Mouse (Mus musculus) kidney, embryonic 14.5 days (tissue): ENCODE data around the gene Ift52. TPM values are rescaled to one million over a fixed set of nuclear protein-coding genes. Genes with fewer than 3 reads are reported as not detected.

Experiments used
- ATAC-seq: fragments of 200-750 bp; cut with Nextera tagmentation; 2 replicates; pipeline ENCODE4 v1.8.0; 2017; ENCODE audit warnings: moderate number of reproducible peaks, mild to moderate bottlenecking, moderate TSS enrichment, moderate library complexity; ENCODE audit not compliant: low FRiP score, low TSS enrichment
- H3K27ac ChIP-seq: fragments of 300-500 bp; sonication (generic); 2 replicates; pipeline ENCODE4 v1.5.1; 2014; ENCODE audit warnings: low read depth, mild to moderate bottlenecking, low read length, moderate library complexity, mixed read lengths
- H3K27me3 ChIP-seq: fragments of 300-500 bp; sonication (generic); 2 replicates; pipeline ENCODE4 v1.6.1; 2014; ENCODE audit warnings: mild to moderate bottlenecking, low read length; ENCODE audit not compliant: control insufficient read depth, insufficient read depth
- H3K36me3 ChIP-seq: fragments of 300-500 bp; sonication (generic); 2 replicates; pipeline ENCODE4 v1.6.1; 2014; ENCODE audit warnings: low read length, mixed read lengths; ENCODE audit not compliant: control insufficient read depth, insufficient read depth
- H3K4me1 ChIP-seq: fragments of 300-500 bp; sonication (generic); 2 replicates; pipeline ENCODE4 v1.6.1; 2014; ENCODE audit warnings: low read length, mixed read lengths; ENCODE audit not compliant: control insufficient read depth, insufficient read depth
- H3K4me2 ChIP-seq: fragments of 300-500 bp; sonication (generic); replicated peaks from 2 replicates; pipeline ENCODE4 v1.6.1; 2014; ENCODE audit warnings: low read depth, mild to moderate bottlenecking, low read length
- H3K4me3 ChIP-seq: fragments of 300-500 bp; sonication (generic); 2 replicates; pipeline ENCODE4 v1.5.1; 2014; ENCODE audit warnings: mild to moderate bottlenecking, low read length
- H3K9ac ChIP-seq: fragments of 300-500 bp; sonication (generic); 2 replicates; pipeline ENCODE4 v1.6.1; 2014; ENCODE audit warnings: low read depth, mild to moderate bottlenecking, low read length, moderate library complexity
- H3K9me3 ChIP-seq: fragments of 300-500 bp; sonication (generic); 2 replicates; pipeline ENCODE4 v1.6.1; 2016; ENCODE audit warnings: low read length; ENCODE audit not compliant: control insufficient read depth
- WGBS: fragments of 180-500 bp; shearing (Covaris S2); extraction: QIAGEN DNeasy Blood & Tissue Kit; methylation state at CpG from one replicate; pipeline ENCODE4 v1.1.7; 2014; 5-methylcytosine and 5-hydroxymethylcytosine counted together
- polyA plus RNA-seq: library from polyadenylated mRNA; unstranded; fragments of >200 nt; fragmentation: Nextera tagmentation; extraction: Ambion mirVana; gene quantifications from 2 replicates; pipeline ENCODE4 v1.2.1, GENCODE M21; 2014

The Ift52 gene
- polyA plus RNA-seq, 1 experiment from 2014 or later, result 56.0 TPM

DNA sequence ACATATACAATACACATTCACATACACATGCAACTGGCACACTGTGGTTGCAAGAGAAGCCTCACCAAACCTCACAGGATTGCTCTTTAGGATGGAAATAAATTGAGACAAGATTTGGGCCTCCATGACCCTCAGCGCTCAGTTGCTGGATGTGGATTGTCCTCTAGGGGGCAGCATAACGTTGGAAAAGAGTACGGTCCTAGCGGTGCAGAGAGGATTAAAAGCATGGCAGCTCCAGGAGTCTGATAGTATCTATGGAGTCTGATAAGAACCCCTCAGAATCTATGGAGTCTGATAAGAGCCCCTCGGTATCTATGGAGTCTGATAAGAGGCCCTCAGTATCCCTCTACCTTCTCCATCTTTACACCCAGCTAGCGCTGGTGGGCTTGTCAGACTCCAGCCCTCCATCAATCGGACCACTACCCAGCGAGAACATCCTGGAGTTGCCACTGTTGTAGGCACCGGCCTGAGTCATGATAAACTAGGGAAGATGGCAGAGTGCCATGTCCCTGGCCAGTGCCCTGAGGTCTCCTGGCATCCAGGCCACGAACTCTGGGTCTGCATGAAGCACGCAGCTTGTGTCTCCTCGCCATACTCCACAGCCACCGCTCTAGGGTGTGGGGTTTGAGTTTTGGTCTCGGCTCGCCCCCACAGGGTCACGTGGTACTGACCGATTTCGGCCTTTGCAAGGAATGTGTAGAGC, 18.5 kb upstream of the Ift52 start:
- no peaks in the 10 kb centered on the region for H3K27me3 ChIP-seq
- ATAC-seq, result peak; percentile 76
- no peak overlapping the region for H3K9ac ChIP-seq
- no peaks in the 10 kb centered on the region for H3K9me3 ChIP-seq
- no peaks in the 10 kb centered on the region for H3K4me1 ChIP-seq
- no peak overlapping the region for H3K27ac ChIP-seq
- H3K4me2 ChIP-seq, result peak overlapping the region; percentile 32
- 35% methylated on average over 18 of the region's 18 CpGs for WGBS
- H3K4me3 ChIP-seq, result no peak overlapping the region
- no peaks in the 10 kb centered on the region for H3K36me3 ChIP-seq

DNA sequence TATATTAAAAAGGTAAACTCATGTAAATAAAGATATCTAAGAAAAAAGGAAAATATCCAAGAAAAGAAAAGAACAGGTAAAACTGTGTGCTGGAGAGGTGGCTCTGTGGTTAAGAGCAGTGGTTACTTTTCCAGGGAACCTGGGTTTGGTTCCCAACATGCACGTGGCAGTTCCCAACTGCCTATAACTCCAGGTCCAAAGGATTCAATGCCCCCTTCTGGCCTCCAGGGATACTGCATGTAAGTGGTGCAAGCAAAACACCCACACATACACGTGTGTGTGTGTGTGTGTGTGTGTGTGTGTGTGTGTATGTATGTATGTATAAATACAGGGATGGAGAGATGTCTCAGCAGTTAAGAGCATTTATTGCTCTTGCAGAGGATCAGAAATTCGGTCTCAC, 17.4 kb upstream of the Ift52 start:
- 38% methylated on average over 3 of the region's 3 CpGs for WGBS
- no peaks in the 10 kb centered on the region for H3K9me3 ChIP-seq
- H3K27me3 ChIP-seq, result no peaks in the 10 kb centered on the region
- no peak overlapping the region for H3K4me2 ChIP-seq
- ATAC-seq, result no peak; the same call in 1 of the 2 replicates
- H3K4me3 ChIP-seq, result no peak overlapping the region
- H3K27ac ChIP-seq, result no peak overlapping the region
- no peak overlapping the region for H3K9ac ChIP-seq
- H3K36me3 ChIP-seq, result no peaks in the 10 kb centered on the region
- H3K4me1 ChIP-seq, result no peaks in the 10 kb centered on the region

DNA sequence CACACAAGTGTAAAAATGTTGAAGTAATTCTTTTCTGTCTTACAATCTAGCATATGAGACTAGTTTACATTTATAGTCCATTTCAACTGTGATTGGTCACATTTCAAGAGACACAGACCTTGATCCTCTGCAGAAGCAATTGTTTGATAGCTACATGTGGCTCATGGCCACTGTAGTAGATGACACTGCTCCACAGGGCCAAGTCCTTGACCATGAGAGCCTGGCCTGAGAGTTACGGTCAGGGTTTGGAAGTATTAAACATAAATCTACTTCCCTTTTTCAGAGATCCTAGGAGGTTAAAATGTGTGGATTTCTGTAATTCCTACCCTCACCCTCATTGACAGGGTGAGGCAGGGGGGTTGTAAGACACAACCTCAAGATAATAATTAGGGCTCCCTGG, 16.1 kb upstream of the Ift52 start:
- H3K4me3 ChIP-seq, result no peak overlapping the region
- no peaks in the 10 kb centered on the region for H3K9me3 ChIP-seq
- H3K27ac ChIP-seq, result no peak overlapping the region
- no peaks in the 10 kb centered on the region for H3K4me1 ChIP-seq
- no peaks in the 10 kb centered on the region for H3K27me3 ChIP-seq
- no peak for ATAC-seq
- no peak overlapping the region for H3K4me2 ChIP-seq
- H3K36me3 ChIP-seq, result no peaks in the 10 kb centered on the region
- 79% methylated on average over 1 of the region's 1 CpGs for WGBS
- H3K9ac ChIP-seq, result no peak overlapping the region

DNA sequence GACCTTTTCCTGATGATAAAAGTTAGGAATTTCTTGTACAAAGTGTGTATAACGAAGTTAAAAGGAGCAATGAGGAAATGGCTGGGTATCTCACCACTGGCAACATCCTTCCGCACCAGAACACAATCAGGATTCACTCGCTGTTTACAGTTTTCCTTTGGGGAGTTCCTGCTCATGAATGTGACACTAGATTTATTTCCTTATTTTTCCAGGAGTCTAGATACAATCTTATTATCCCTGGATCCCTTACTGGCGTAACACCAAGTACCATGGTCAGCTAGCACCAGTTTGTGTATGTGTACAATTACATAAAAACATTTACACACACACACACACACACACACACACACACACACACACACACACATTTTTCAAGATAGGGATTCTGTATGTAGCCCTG, 9.9 kb upstream of the Ift52 start:
- Histone ChIP-seq H3K4me2 (no peak overlapping the region), H3K4me1 (no peaks in the 10 kb centered on the region), H3K9me3 (no peaks in the 10 kb centered on the region), H3K4me3 (no peak overlapping the region), H3K9ac (no peak overlapping the region), H3K36me3 (no peaks in the 10 kb centered on the region), H3K27me3 (no peaks in the 10 kb centered on the region), H3K27ac (no peak overlapping the region)
- ATAC-seq, result no peak
- 75% methylated on average over 4 of the region's 4 CpGs for WGBS

DNA sequence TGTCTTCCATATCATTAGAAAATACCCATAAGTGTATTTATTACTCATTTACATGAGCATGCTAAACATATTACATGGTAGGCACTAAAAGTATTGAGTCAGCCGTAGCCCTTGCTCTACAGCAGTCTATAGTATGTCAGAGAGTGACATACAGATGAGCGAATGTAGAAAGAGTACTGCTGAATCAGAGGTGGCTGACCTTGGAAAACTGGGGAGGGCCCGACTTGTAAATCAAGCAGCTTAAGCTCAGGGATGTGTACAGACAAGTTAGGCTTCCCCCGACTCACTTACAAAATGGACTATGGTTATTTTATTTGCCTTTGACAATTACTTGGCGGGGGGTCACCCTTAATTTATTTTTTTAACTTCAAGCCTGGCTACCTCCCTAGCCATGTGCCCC, 14.1 kb downstream of the Ift52 start:
- Histone ChIP-seq H3K4me3 (no peak overlapping the region), H3K9me3 (no peaks in the 10 kb centered on the region), H3K27me3 (no peaks in the 10 kb centered on the region), H3K36me3 (peaks cover 85% of the 10 kb centered on the region), H3K4me1 (no peaks in the 10 kb centered on the region), H3K9ac (no peak overlapping the region), H3K27ac (no peak overlapping the region), H3K4me2 (no peak overlapping the region)
- WGBS, result 76% methylated on average over 5 of the region's 5 CpGs
- ATAC-seq, result no peak

DNA sequence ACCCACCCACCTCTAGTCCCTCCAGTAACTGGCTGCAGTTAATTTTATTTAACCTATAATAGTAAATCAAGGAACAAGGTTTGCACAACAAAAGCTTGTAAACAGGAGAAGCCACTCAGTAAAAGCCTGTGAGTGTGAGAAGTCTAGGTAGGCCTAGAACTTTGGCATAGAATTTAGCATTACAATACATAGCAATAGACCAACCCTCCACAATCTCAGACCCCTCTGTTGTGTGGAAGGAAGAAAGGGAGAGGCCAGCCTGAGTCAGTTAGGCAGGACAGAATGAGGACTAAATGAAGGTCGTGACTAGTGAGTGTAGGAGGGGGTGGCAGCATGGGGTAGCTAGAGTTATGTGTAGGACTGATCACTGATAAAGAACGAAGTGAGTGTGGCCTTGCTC, 14.6 kb downstream of the Ift52 start:
- H3K27me3 ChIP-seq, result no peaks in the 10 kb centered on the region
- H3K4me2 ChIP-seq, result no peak overlapping the region
- peaks cover 84% of the 10 kb centered on the region for H3K36me3 ChIP-seq
- H3K4me3 ChIP-seq, result no peak overlapping the region
- ATAC-seq, result no peak
- 86% methylated on average over 2 of the region's 2 CpGs for WGBS
- no peaks in the 10 kb centered on the region for H3K4me1 ChIP-seq
- no peaks in the 10 kb centered on the region for H3K9me3 ChIP-seq
- H3K9ac ChIP-seq, result no peak overlapping the region
- H3K27ac ChIP-seq, result no peak overlapping the region

DNA sequence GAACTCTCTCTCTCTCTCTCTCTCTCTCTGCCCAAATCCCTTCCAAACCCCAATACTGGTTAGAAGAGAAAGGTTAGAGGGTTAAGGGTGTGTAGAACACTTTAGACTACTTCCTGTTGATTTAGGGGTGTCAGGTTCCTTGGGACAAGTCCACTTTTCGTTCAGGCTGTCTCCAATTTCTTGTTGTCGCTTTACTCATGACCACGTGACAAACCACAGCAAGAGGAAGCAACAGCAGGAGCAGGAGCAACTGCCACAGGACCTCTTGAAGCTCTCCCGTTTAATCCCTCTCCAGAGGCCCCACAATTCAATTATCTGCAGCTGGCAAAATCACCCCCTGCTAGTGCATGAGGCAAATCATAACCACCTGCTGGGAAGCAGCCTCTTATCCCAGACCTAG, 15.5 kb downstream of the Ift52 start:
- H3K36me3 ChIP-seq, result peaks cover 84% of the 10 kb centered on the region

DNA sequence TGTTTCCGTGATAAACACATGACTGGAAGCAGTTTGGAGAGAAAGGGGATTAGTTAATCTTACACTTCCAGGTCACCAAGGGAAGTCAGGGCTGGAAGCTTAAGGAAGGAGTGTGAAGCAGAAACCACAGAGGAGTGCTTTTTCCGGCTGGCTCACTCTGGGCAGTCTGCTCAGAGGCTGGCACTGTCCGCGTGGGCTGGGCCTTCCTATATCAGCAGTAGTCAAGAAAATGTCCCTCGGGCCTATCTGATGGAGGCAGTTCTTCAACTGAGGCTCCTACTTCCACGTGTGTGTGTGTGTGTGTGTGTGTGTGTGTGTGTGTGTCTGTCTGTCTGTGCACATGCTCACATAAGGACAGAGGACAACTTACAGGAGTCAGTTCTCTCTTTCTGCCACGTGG, 22.8 kb downstream of the Ift52 start:
- H3K9ac ChIP-seq, result no peak overlapping the region
- H3K4me2 ChIP-seq, result no peak overlapping the region
- H3K27ac ChIP-seq, result no peak overlapping the region
- WGBS, result 89% methylated on average over 7 of the region's 7 CpGs
- no peak for ATAC-seq
- no peak overlapping the region for H3K4me3 ChIP-seq
- no peaks in the 10 kb centered on the region for H3K9me3 ChIP-seq
- peaks cover 67% of the 10 kb centered on the region for H3K36me3 ChIP-seq
- H3K27me3 ChIP-seq, result no peaks in the 10 kb centered on the region
- no peaks in the 10 kb centered on the region for H3K4me1 ChIP-seq

More for the DNA sequence above, 15.5 kb downstream of the Ift52 start:
- ATAC-seq, result no peak
- Histone ChIP-seq H3K9me3 (no peaks in the 10 kb centered on the region), H3K27ac (no peak overlapping the region), H3K9ac (no peak overlapping the region), H3K4me1 (no peaks in the 10 kb centered on the region), H3K4me3 (no peak overlapping the region), H3K4me2 (no peak overlapping the region), H3K27me3 (no peaks in the 10 kb centered on the region)
- WGBS, result 46% methylated on average over 4 of the region's 4 CpGs

DNA sequence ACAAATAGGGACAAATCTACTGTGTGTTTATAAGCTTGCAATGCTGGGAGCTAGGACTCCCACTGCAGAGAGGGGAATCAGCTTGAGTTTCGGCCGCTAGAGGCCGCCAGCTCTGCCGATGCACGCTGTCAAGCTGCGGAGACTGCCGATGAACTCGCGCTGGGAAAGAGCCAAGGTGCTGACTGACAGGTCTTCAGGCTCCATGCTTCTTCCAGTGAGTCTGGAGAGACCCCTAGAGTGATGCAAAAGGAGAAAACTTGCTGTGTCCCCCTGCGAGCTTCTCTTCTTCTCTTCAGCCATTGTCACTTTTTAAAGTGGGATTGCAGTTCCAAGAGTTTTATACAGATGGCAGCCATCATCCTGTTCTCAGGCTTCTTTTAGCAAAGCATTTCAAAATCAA, 31.0 kb downstream of the Ift52 start:
- 7% methylated on average over 10 of the region's 10 CpGs for WGBS
- peak; percentile 86 for ATAC-seq
- no peaks in the 10 kb centered on the region for H3K9me3 ChIP-seq
- H3K4me3 ChIP-seq, result no peak overlapping the region; the same call in 1 of the 2 replicates
- peak overlapping the region; percentile 26 for H3K4me2 ChIP-seq
- no peak overlapping the region for H3K27ac ChIP-seq
- H3K4me1 ChIP-seq, result no peaks in the 10 kb centered on the region
- no peaks in the 10 kb centered on the region for H3K27me3 ChIP-seq
- no peak overlapping the region for H3K9ac ChIP-seq
- peaks cover 30% of the 10 kb centered on the region for H3K36me3 ChIP-seq
